Mouse (Mus musculus): ENCODE measurements around the gene Bpnt1.

Bpnt1 gene

GRCm38 (mm10) chr1:185404021-185404420 lies 72.1 kb downstream of the Bpnt1 start:
- DNase-seq (ENCODE audit: low read depth, low spot score): peak; percentile 33

- DNase-seq (ENCODE audit: low read depth, low spot score): no peak
These were observed 74.0 kb downstream of the Bpnt1 start for GRCm38 (mm10) chr1:185405921-185406320.
